Mouse (Mus musculus) ES-E14 (cell line): ENCODE results near the gene Cby1. TPM values are rescaled to one million over a fixed set of nuclear protein-coding genes. Genes with fewer than 3 reads are reported as not detected.

Experiments
- DNase-seq: peaks from one replicate; pipeline ENCODE4 v3.0.0-alpha.2; 2013; ENCODE audit warnings: low read depth, low spot score
- H3K27ac ChIP-seq: 2 replicates; pipeline ENCODE4 v1.5.1; 2012; ENCODE audit warnings: low read depth, mild to moderate bottlenecking, low read length, moderate library complexity, mixed read lengths; ENCODE audit not compliant: poor library complexity, insufficient read depth, severe bottlenecking
- H3K36me3 ChIP-seq: 2 replicates; pipeline ENCODE4 v1.6.1; 2012; ENCODE audit warnings: mild to moderate bottlenecking, low read length, moderate library complexity, mixed read lengths; ENCODE audit not compliant: control insufficient read depth, poor library complexity, insufficient read depth, severe bottlenecking
- H3K4me1 ChIP-seq, 2 experiments: fragments of 150-350 bp in 1 of 2; sonication (generic) in 1 of 2; 2 replicates each; pipeline ENCODE4 v1.6.1; 2012; ENCODE audit warnings: low read length in 2 of 2, mild to moderate bottlenecking in 1 of 2, mixed read lengths in 1 of 2; ENCODE audit not compliant: control insufficient read depth in 2 of 2, insufficient read depth in 2 of 2, poor library complexity in 1 of 2
- H3K4me3 ChIP-seq, 2 experiments: fragments of 150-350 bp in 1 of 2; sonication (generic) in 1 of 2; 2 replicates each; pipeline ENCODE4 v1.5.1; 2012; ENCODE audit warnings: low read length in 2 of 2, low read depth in 1 of 2, mild to moderate bottlenecking in 1 of 2, mixed read lengths in 1 of 2; ENCODE audit not compliant: insufficient read depth in 1 of 2, poor library complexity in 1 of 2, severe bottlenecking in 1 of 2
- H3K9ac ChIP-seq: 2 replicates; pipeline ENCODE4 v1.6.1; 2012; ENCODE audit warnings: low read depth, mild to moderate bottlenecking, low read length, mixed read lengths; ENCODE audit not compliant: poor library complexity, insufficient read depth, severe bottlenecking
- H3K9me3 ChIP-seq: fragments of 150-350 bp; sonication (generic); 2 replicates; pipeline ENCODE4 v1.6.1; 2012; ENCODE audit warnings: low read depth, mild to moderate bottlenecking, low read length; ENCODE audit not compliant: control insufficient read depth, insufficient read depth
- CHD2 ChIP-seq: IDR thresholded peaks from 2 replicates; pipeline ENCODE4 v1.6.1; 2014; ENCODE audit warnings: mild to moderate bottlenecking, low read depth, low read length, inconsistent platforms
- HCFC1 ChIP-seq: IDR thresholded peaks from 2 replicates; pipeline ENCODE4 v1.6.1; 2012; ENCODE audit warnings: low read length, inconsistent platforms, borderline replicate concordance; ENCODE audit not compliant: insufficient read depth
- MAFK ChIP-seq: IDR thresholded peaks from 2 replicates; pipeline ENCODE4 v1.6.1; 2014; ENCODE audit warnings: mild to moderate bottlenecking, low read depth, low read length, inconsistent platforms; ENCODE audit not compliant: insufficient read depth
- ZC3H11A ChIP-seq: IDR thresholded peaks from 2 replicates; pipeline ENCODE4 v1.6.1; 2012; ENCODE audit warnings: low read depth, mild to moderate bottlenecking, inconsistent platforms, low read length, borderline replicate concordance
- ZNF384 ChIP-seq: IDR thresholded peaks from 2 replicates; pipeline ENCODE4 v1.6.1; 2012; ENCODE audit warnings: low read depth, low read length, inconsistent platforms
- in situ Hi-C, 2 experiments: fragments of 600-800 bp; cut with MboI; formaldehyde crosslinking; loops; one replicate each; pipeline ENCODE4 v1.15.1; 2025; ENCODE audit warnings: low sequenced_read_pairs in 2 of 2, inconsistent platforms in 1 of 2; ENCODE audit not compliant: unreplicated experiment in 2 of 2
- total RNA-seq: library from RNA; depleted of rRNA; stranded (reverse); fragments of 300-350 nt; gene quantifications from 2 replicates; pipeline ENCODE4 v1.2.3, GENCODE M21; 2012

Gene Cby1
- total RNA-seq, 1 experiment, result 29.5 TPM

GRCm38 (mm10) chr15:79685141-79685641 lies 26.2 kb downstream of the Cby1 start:
- H3K4me3 ChIP-seq, result no peak overlapping the region
- H3K9me3 ChIP-seq, result no peaks in the 10 kb centered on the region
- no peak overlapping the region for H3K9ac ChIP-seq
- H3K27ac ChIP-seq, result no peak overlapping the region
- in situ Hi-C loops, result no loop called here
- H3K36me3 ChIP-seq, result no peaks in the 10 kb centered on the region
- TF ChIP-seq ZC3H11A (no peak), CHD2 (no peak), HCFC1 (no peak), ZNF384 (no peak), MAFK (no peak)
- peaks cover 3 to 16% of the 10 kb centered on the region in 2 experiments; a peak in 2 of 4 replicates for H3K4me1 ChIP-seq
- DNase-seq, result no peak

GRCm38 (mm10) chr15:79686046-79686869 lies 27.3 kb downstream of the Cby1 start:
- TF ChIP-seq ZNF384 (no peak), HCFC1 (no peak), CHD2 (no peak), ZC3H11A (no peak), MAFK (no peak)
- Histone ChIP-seq H3K4me3 (peak overlapping the region; percentile 42 to 68; a peak in 3 of 4 replicates), H3K9ac (peak overlapping the region; percentile 46; the same call in 1 of the 2 replicates), H3K9me3 (no peaks in the 10 kb centered on the region), H3K4me1 (peaks cover 3 to 16% of the 10 kb centered on the region in 2 experiments; a peak in 2 of 4 replicates), H3K36me3 (no peaks in the 10 kb centered on the region), H3K27ac (no peak overlapping the region)
- in situ Hi-C loops, result no loop called here
- no peak for DNase-seq

GRCm38 (mm10) chr15:79687175-79687574 lies 28.2 kb downstream of the Cby1 start:
- H3K9me3 ChIP-seq, result no peaks in the 10 kb centered on the region
- H3K4me3 ChIP-seq, result peak overlapping the region; percentile 68 to 96
- no peaks in the 10 kb centered on the region for H3K36me3 ChIP-seq
- in situ Hi-C loops, result no loop called here
- peak overlapping the region; percentile 39; the same call in 1 of the 2 replicates for H3K27ac ChIP-seq
- peak overlapping the region; percentile 89 for H3K9ac ChIP-seq
- peaks cover 2 to 14% of the 10 kb centered on the region in 2 experiments; a peak in 2 of 4 replicates for H3K4me1 ChIP-seq
- DNase-seq, result no peak
- TF ChIP-seq HCFC1, result no peak; the same call in 1 of the 2 replicates
- TF ChIP-seq MAFK, result no peak
- no peak for TF ChIP-seq ZNF384
- no peak for TF ChIP-seq CHD2
- no peak for TF ChIP-seq ZC3H11A

GRCm38 (mm10) chr15:79687646-79688267 lies 28.8 kb downstream of the Cby1 start, which contains the start of gene Josd1:
Gene Josd1, minus strand, starts transcription at chr15:79687919.
- H3K27ac ChIP-seq, result peak within 1 kb of the TSS; percentile 41; the same call in 1 of the 2 replicates
- no peaks in the 10 kb centered on the region for H3K9me3 ChIP-seq
- no peaks in the 10 kb centered on the region for H3K36me3 ChIP-seq
- H3K9ac ChIP-seq, result peak within 1 kb of the TSS; percentile 89
- peak within 1 kb of the TSS; percentile 68 to 96 for H3K4me3 ChIP-seq
- H3K4me1 ChIP-seq, result peaks cover 2 to 14% of the 10 kb centered on the region in 2 experiments; a peak in 1 of 4 replicates
- in situ Hi-C loops, result no loop called here
- TF ChIP-seq CHD2, result no peak
- 0 out of 2 replicates have a peak, but pooled peaks have one; percentile 11 for TF ChIP-seq HCFC1
- no peak for TF ChIP-seq MAFK
- TF ChIP-seq ZNF384, result no peak
- TF ChIP-seq ZC3H11A, result no peak
- DNase-seq, result peak; percentile 82
